Mouse (Mus musculus): Measurements from ENCODE around the gene Aicda. TPM values are rescaled to one million over a fixed set of nuclear protein-coding genes. Genes with fewer than 3 reads are reported as not detected.
"Not testable (repeated sequence)": the region's sequence is repeated elsewhere in the genome, so short reads cannot be mapped to it uniquely, and the experiment has no call there.

The Aicda gene
- polyA plus RNA-seq, 1 experiment from 2014 or later: 0.05 TPM

DNA sequence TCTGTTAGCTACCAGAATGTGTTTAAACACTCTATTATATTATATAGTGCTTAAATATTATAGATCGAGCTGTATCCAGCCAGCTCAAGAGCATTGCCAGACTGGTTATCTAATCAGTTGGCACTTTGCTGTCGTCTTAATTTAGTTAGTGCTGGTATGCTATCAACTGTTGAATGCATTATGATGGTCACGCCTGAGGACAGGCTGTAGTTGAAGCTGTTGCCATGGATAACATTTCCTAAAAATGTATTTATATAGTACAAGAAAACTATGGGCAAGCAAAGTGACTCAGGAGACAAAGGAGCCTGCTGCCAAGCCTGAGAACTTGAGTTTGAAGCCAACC, 18.0 kb downstream of the Aicda start:
- H3K9ac ChIP-seq (replicated peaks; ENCODE audit: low read depth): no peak overlapping the region
- H3K27ac ChIP-seq (ENCODE audit: low read length): no peak overlapping the region
- H3K9me3 ChIP-seq (ENCODE audit: low read length): no peaks in the 10 kb centered on the region
- 54% methylated on average over 3 of the region's 3 CpGs for WGBS
- no peaks in the 10 kb centered on the region for H3K4me1 ChIP-seq (ENCODE audit: insufficient read depth, low read depth, low read length)
- ATAC-seq (no peak), DNase-seq (ENCODE audit: low spot score) (no peak)
- no peaks in the 10 kb centered on the region for H3K27me3 ChIP-seq (replicated peaks; ENCODE audit: insufficient read depth, low read length)
- no peak overlapping the region for H3K4me3 ChIP-seq (ENCODE audit: low read depth, low read length)
- no peak overlapping the region for H3K4me2 ChIP-seq (replicated peaks; ENCODE audit: low read depth, low read length)
- TF ChIP-seq EP300 (IDR thresholded peaks at IDR 0.05): no peak
- no peak for TF ChIP-seq CTCF (IDR thresholded peaks at IDR 0.05)
- no peaks in the 10 kb centered on the region for H3K36me3 ChIP-seq (ENCODE audit: insufficient read depth, low read length)

- H3K9ac ChIP-seq (replicated peaks; ENCODE audit: low read depth); H3K27ac ChIP-seq (ENCODE audit: low read length); H3K36me3 ChIP-seq (ENCODE audit: insufficient read depth, low read length); H3K4me1 ChIP-seq (ENCODE audit: insufficient read depth, low read depth, low read length); ATAC-seq; H3K4me3 ChIP-seq (ENCODE audit: low read depth, low read length); H3K4me2 ChIP-seq (replicated peaks; ENCODE audit: low read depth, low read length); H3K27me3 ChIP-seq (replicated peaks; ENCODE audit: insufficient read depth, low read length); DNase-seq (ENCODE audit: low spot score); H3K9me3 ChIP-seq (ENCODE audit: low read length): not testable (repeated sequence)
- WGBS: 81% methylated on average over 1 of the region's 1 CpGs
Observed at GRCm38 (mm10) chr6:122575037-122575436, 21.4 kb downstream of the Aicda start.

DNA sequence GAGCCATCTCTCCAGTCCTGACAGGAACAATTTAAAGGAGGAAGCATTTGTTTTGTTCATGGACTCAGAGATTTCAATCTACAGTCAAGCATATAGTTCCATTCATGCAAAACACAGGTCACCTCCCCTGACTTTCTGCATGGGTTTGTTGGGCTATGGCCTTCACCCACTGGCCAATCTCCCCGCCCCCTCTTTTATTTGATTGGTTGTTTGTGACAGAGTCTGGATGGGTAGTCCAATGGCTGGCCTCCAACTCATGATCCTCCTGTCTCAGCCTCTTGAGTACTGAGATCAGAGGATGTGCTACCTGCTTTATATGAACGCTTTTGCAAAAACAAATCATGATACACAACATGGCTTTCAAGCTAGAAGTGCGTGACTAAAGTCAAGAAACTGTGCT, 23.4 kb downstream of the Aicda start:
- 90% methylated on average over 3 of the region's 3 CpGs for WGBS
- no peak overlapping the region for H3K4me2 ChIP-seq (replicated peaks; ENCODE audit: low read depth, low read length)
- no peak overlapping the region for H3K27ac ChIP-seq (ENCODE audit: low read length)
- ATAC-seq (no peak), DNase-seq (ENCODE audit: low spot score) (no peak)
- TF ChIP-seq EP300 (IDR thresholded peaks at IDR 0.05): no peak
- no peak for TF ChIP-seq CTCF (IDR thresholded peaks at IDR 0.05)
- no peaks in the 10 kb centered on the region for H3K36me3 ChIP-seq (ENCODE audit: insufficient read depth, low read length)
- no peaks in the 10 kb centered on the region for H3K9me3 ChIP-seq (ENCODE audit: low read length)
- no peak overlapping the region for H3K9ac ChIP-seq (replicated peaks; ENCODE audit: low read depth)
- no peak overlapping the region for H3K4me3 ChIP-seq (ENCODE audit: low read depth, low read length)
- H3K27me3 ChIP-seq (replicated peaks; ENCODE audit: insufficient read depth, low read length): no peaks in the 10 kb centered on the region
- no peaks in the 10 kb centered on the region for H3K4me1 ChIP-seq (ENCODE audit: insufficient read depth, low read depth, low read length)

DNA sequence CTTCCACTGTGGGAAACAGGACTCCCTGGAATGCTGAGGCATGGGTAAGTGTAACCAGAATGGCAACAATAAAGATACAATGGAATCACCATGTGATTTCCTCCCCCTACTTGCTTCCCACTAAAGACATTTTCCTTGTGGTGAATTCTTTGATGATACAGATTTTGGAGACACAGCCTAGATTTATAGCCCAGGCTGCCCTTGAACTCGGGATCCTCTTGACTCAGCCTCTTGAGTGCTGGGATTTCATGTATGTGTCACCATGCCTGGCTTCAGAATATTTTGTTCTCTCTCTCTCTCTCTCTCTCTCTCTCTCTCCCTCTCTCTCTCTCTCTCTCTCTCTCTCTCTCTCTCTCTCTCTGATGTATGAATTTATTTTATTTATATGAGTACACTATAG, 25.5 kb downstream of the Aicda start:
- Histone ChIP-seq H3K4me2 (replicated peaks; ENCODE audit: low read depth, low read length) (no peak overlapping the region), H3K27me3 (replicated peaks; ENCODE audit: insufficient read depth, low read length) (no peaks in the 10 kb centered on the region), H3K9me3 (ENCODE audit: low read length) (no peaks in the 10 kb centered on the region), H3K4me3 (ENCODE audit: low read depth, low read length) (no peak overlapping the region), H3K4me1 (ENCODE audit: insufficient read depth, low read depth, low read length) (no peaks in the 10 kb centered on the region), H3K9ac (replicated peaks; ENCODE audit: low read depth) (no peak overlapping the region), H3K36me3 (ENCODE audit: insufficient read depth, low read length) (no peaks in the 10 kb centered on the region), H3K27ac (ENCODE audit: low read length) (no peak overlapping the region)
- 59% methylated on average over 1 of the region's 1 CpGs for WGBS
- ATAC-seq (no peak), DNase-seq (ENCODE audit: low spot score) (no peak)
- no peak for TF ChIP-seq CTCF (IDR thresholded peaks at IDR 0.05)
- TF ChIP-seq EP300 (IDR thresholded peaks at IDR 0.05): no peak

DNA sequence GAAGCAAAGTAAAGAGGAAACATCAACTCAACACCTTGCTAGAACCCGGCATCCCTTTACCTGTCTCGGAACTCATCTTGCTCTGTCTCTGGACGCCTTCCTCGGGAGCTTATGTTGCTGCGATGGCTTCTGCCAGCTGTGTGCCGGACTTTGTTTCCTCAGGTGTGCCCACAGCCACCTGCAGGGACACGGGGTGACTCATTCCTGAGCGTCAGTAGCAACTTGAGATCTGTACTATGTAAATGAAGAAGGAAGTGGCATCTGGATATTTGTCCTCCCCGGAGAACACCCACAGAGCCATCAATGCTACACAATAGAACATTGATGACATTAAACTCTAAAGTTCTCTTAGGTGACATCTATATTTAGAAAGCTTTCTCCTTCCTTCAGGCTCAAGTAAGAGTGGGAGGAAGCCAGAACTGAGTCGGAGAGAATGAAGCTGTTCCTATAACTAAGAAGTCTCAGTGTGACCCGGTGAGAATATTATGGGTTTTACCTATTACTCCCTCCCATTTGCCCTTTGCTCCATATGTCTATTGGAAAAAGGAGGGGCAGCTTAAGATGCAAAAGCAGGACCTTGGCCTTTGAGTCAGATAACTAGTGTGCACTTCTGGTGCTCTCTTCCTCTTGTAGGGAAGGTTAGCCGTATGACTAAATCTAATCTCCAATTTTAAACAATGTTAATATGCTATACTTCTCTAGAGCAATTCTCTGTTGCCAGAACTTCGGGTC, 37.6 kb downstream of the Aicda start:
- no peak for DNase-seq (ENCODE audit: low spot score)
- H3K36me3 ChIP-seq (ENCODE audit: insufficient read depth, low read length): no peaks in the 10 kb centered on the region
- H3K9me3 ChIP-seq (ENCODE audit: low read length): no peaks in the 10 kb centered on the region
- H3K4me1 ChIP-seq (ENCODE audit: insufficient read depth, low read depth, low read length): no peaks in the 10 kb centered on the region
- H3K9ac ChIP-seq (replicated peaks; ENCODE audit: low read depth): no peak overlapping the region
- no peak for ATAC-seq
- TF ChIP-seq EP300 (IDR thresholded peaks at IDR 0.05) (no peak), CTCF (IDR thresholded peaks at IDR 0.05) (no peak)
- H3K4me3 ChIP-seq (ENCODE audit: low read depth, low read length): no peak overlapping the region
- 79% methylated on average over 13 of the region's 13 CpGs for WGBS
- no peak overlapping the region for H3K4me2 ChIP-seq (replicated peaks; ENCODE audit: low read depth, low read length)
- H3K27me3 ChIP-seq (replicated peaks; ENCODE audit: insufficient read depth, low read length): no peaks in the 10 kb centered on the region
- no peak overlapping the region for H3K27ac ChIP-seq (ENCODE audit: low read length)

DNA sequence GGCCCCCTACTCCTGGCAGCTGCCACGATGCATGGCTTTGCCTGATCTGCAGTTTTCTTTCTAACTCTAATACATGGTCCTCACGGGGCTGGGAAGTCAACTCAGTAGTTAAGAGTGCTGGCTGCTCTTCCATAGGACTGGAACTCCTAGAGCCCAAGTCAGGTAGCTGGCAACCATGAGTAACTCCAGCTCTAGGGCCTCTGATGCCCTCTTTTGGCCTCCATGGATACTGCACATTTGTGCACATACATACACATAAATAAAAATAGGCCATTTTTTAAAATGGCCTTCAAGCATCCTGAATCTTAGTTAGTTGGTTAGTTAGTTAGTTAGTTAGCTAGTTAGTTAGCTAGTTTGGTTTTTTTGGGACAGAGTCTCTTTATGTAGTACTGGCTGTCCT, 39.3 kb downstream of the Aicda start:
- H3K4me1 ChIP-seq (ENCODE audit: insufficient read depth, low read depth, low read length): no peaks in the 10 kb centered on the region
- 84% methylated on average over 2 of the region's 2 CpGs for WGBS
- no peak overlapping the region for H3K4me2 ChIP-seq (replicated peaks; ENCODE audit: low read depth, low read length)
- no peak overlapping the region for H3K9ac ChIP-seq (replicated peaks; ENCODE audit: low read depth)
- DNase-seq (ENCODE audit: low spot score) (no peak), ATAC-seq (no peak)
- H3K27ac ChIP-seq (ENCODE audit: low read length): no peak overlapping the region
- no peaks in the 10 kb centered on the region for H3K36me3 ChIP-seq (ENCODE audit: insufficient read depth, low read length)
- H3K9me3 ChIP-seq (ENCODE audit: low read length): no peaks in the 10 kb centered on the region
- no peaks in the 10 kb centered on the region for H3K27me3 ChIP-seq (replicated peaks; ENCODE audit: insufficient read depth, low read length)
- no peak overlapping the region for H3K4me3 ChIP-seq (ENCODE audit: low read depth, low read length)
- TF ChIP-seq EP300 (IDR thresholded peaks at IDR 0.05): no peak
- TF ChIP-seq CTCF (IDR thresholded peaks at IDR 0.05): no peak; the same call in 1 of the 2 replicates

- Histone ChIP-seq H3K27ac (ENCODE audit: low read length) (no peak overlapping the region), H3K4me1 (ENCODE audit: insufficient read depth, low read depth, low read length) (no peaks in the 10 kb centered on the region), H3K4me2 (replicated peaks; ENCODE audit: low read depth, low read length) (no peak overlapping the region), H3K27me3 (replicated peaks; ENCODE audit: insufficient read depth, low read length) (no peaks in the 10 kb centered on the region), H3K36me3 (ENCODE audit: insufficient read depth, low read length) (no peaks in the 10 kb centered on the region), H3K9me3 (ENCODE audit: low read length) (no peaks in the 10 kb centered on the region), H3K9ac (replicated peaks; ENCODE audit: low read depth) (no peak overlapping the region), H3K4me3 (ENCODE audit: low read depth, low read length) (no peak overlapping the region)
- 21% methylated on average over 7 of the region's 7 CpGs for WGBS
- DNase-seq (ENCODE audit: low spot score) (peak; percentile 78), ATAC-seq (peak; percentile 55)
- TF ChIP-seq CTCF (IDR thresholded peaks at IDR 0.05) (peak; percentile 55), EP300 (IDR thresholded peaks at IDR 0.05) (no peak)
Observed at GRCm38 (mm10) chr6:122595637-122596036, 42.0 kb downstream of the Aicda start.
